Mouse (Mus musculus) brain, embryonic 14.5 days (tissue): ENCODE measurements around the gene Sptlc3. TPM values are rescaled to one million over a fixed set of nuclear protein-coding genes. Genes with fewer than 3 reads are reported as not detected.

Experiments
- DNase-seq: peaks from one replicate; pipeline ENCODE4 v3.0.0-alpha.2; 2011; ENCODE audit warnings: low read depth
- CTCF ChIP-seq: fragments of 200-500 bp; IDR thresholded peaks from 2 replicates; pipeline ENCODE4 v1.5.1; 2012; ENCODE audit warnings: inconsistent platforms, mild to moderate bottlenecking, moderate library complexity, borderline replicate concordance; ENCODE audit not compliant: insufficient read depth, insufficient read length; ENCODE audit errors: extremely low read depth
- POLR2A ChIP-seq: fragments of 200-500 bp; IDR thresholded peaks from 2 replicates; pipeline ENCODE4 v1.6.1; 2012; ENCODE audit warnings: mild to moderate bottlenecking, inconsistent platforms, borderline replicate concordance; ENCODE audit not compliant: poor library complexity, insufficient read depth, insufficient read length, severe bottlenecking; ENCODE audit errors: extremely low read depth
- polyA plus RNA-seq: library from polyadenylated mRNA; depleted of rRNA; stranded (reverse); fragments of >200 nt; gene quantifications from 2 replicates; pipeline ENCODE4 v1.2.3, GENCODE M21; 2012

Gene Sptlc3
- polyA plus RNA-seq, 1 experiment: 0.07 TPM

GRCm38 (mm10) chr2:139601543-139602194, 108.0 kb downstream of the Sptlc3 start:
- peak; percentile 19 for DNase-seq
- no peak for TF ChIP-seq POLR2A
- TF ChIP-seq CTCF: no peak

- no peak for DNase-seq
Measured at GRCm38 (mm10) chr2:139608167-139608566, 114.5 kb downstream of the Sptlc3 start.

GRCm38 (mm10) chr2:139608810-139609209, 115.1 kb downstream of the Sptlc3 start:
- no peak for TF ChIP-seq CTCF
- peak; percentile 74 for DNase-seq

More at GRCm38 (mm10) chr2:139608167-139608566, 114.5 kb downstream of the Sptlc3 start:
- no peak for TF ChIP-seq CTCF
- no peak for TF ChIP-seq POLR2A

- DNase-seq: no peak
- no peak for TF ChIP-seq CTCF
- TF ChIP-seq POLR2A: no peak
Measured at GRCm38 (mm10) chr2:139609231-139609630, 115.5 kb downstream of the Sptlc3 start.

- TF ChIP-seq POLR2A (no peak), CTCF (no peak)
- DNase-seq: peak; percentile 67
Measured at GRCm38 (mm10) chr2:139609662-139610291, 116.1 kb downstream of the Sptlc3 start.

GRCm38 (mm10) chr2:139612410-139613107, 118.8 kb downstream of the Sptlc3 start:
- DNase-seq: no peak
- TF ChIP-seq CTCF: no peak

GRCm38 (mm10) chr2:139626496-139626895, 132.8 kb downstream of the Sptlc3 start:
- TF ChIP-seq CTCF: no peak
- no peak for TF ChIP-seq POLR2A
- no peak for DNase-seq

- no peak for DNase-seq
- TF ChIP-seq POLR2A: no peak
- no peak for TF ChIP-seq CTCF
Measured at GRCm38 (mm10) chr2:139628731-139629130, 135.0 kb downstream of the Sptlc3 start.

GRCm38 (mm10) chr2:139629653-139630052, 135.9 kb downstream of the Sptlc3 start:
- DNase-seq: no peak
- TF ChIP-seq CTCF (no peak), POLR2A (no peak)

- no peak for TF ChIP-seq CTCF
- no peak for TF ChIP-seq POLR2A
- DNase-seq: no peak
Measured at GRCm38 (mm10) chr2:139634506-139634905, 140.8 kb downstream of the Sptlc3 start.

- TF ChIP-seq CTCF (no peak), POLR2A (no peak)
- peak; percentile 8 for DNase-seq
Measured at GRCm38 (mm10) chr2:139637861-139638260, 144.1 kb downstream of the Sptlc3 start.
